Mouse (Mus musculus): ENCODE measurements around the gene Dmpk.
"Not testable (repeated sequence)": the region's sequence is repeated elsewhere in the genome, so short reads cannot be mapped to it uniquely, and the experiment has no call there.

Gene Dmpk

GRCm38 (mm10) chr7:19083701-19084100 is at the start of gene Dmpk:
TSS of gene Dmpk (plus strand) at chr7:19083849.
- DNase-seq: no peak

DNA sequence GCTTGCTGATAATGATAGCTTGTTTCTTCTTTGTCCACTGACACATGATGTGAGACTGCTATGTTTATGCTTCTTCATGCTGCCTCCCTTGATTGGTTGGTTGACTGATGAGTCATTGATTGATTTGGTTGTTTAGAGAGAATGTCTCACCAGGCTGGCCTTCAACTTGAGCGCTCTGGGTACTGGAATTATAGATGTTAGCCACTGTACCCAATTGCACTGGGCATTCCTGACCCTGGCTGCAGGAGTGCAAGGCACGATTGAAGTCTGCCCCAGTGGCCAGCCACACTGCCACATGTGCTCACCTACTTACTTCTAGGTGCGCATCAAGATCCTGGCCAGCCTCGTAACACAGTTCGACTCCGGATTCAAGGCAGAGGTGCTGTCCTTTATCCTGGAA is 39.0 kb upstream of the Dmpk start:
- DNase-seq: no peak

GRCm38 (mm10) chr7:19046286-19047069 is 37.2 kb upstream of the Dmpk start:
- peak; percentile 86 for DNase-seq

- DNase-seq: no peak
Measured at GRCm38 (mm10) chr7:19048006-19048527, 35.6 kb upstream of the Dmpk start.

DNA sequence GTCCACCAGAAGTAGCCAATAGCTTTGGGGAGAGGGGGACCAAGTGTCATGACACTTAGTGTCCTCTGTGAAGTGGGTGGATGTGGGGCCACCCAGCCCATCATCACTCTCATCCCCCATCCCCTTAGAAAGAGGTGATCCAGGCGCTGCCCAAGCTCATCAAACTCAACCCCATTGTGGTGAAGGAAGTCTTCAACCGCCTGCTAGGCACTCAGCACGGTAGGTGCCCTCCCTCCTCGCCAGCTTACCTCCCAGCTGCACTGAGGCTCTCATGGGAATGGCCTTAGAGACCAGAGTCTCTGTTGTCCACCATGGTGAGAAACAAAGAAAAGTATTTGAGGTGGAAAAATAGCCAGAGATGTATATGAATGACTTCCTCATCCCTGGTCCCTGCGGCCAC is 34.4 kb upstream of the Dmpk start:
- no peak for DNase-seq

- no peak for DNase-seq
Measured at GRCm38 (mm10) chr7:19050172-19050571, 33.5 kb upstream of the Dmpk start.

- DNase-seq: no peak
Measured at GRCm38 (mm10) chr7:19051161-19051560, 32.5 kb upstream of the Dmpk start.

- no peak for DNase-seq
Measured at GRCm38 (mm10) chr7:19052345-19053135, 31.1 kb upstream of the Dmpk start.

DNA sequence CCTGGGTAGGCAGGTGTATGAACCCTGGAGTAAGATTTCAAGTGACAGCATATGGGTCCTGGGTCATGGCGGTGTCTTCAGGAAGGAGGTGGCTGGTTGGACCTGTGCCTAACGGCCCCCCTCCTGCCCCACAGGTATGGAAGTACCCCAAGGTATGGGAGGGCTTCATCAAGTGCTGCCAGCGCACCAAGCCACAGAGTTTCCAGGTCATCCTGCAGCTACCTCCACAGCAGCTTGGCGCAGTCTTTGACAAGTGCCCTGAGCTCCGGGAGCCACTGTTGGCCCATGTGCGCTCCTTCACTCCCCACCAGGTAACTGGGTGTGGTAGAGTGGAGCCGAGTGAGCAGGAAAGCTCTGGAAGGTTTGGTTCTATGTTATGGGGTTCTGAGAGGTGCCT is 30.5 kb upstream of the Dmpk start:
- DNase-seq: no peak

GRCm38 (mm10) chr7:19054047-19054776 is 29.4 kb upstream of the Dmpk start, which contains the start of gene Rsph6a:
TSS of gene Rsph6a (plus strand) at chr7:19054690.
- DNase-seq: no peak

DNA sequence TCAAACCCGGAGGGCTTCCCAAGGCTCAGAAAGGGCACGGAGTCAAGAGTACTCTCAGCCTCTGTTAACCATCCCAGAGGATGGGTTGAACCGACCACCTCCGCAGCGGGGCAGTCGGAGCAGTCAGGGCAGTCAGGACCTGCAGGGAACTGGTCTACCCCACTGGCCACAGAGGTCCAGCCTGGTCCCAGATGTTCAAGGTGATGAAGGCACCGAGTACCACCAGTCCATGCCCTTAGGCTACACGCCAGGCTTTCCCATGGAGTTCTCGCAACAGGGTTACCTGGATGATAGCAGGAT is 28.9 kb upstream of the Dmpk start:
- DNase-seq: no peak

- no peak for DNase-seq
Measured at GRCm38 (mm10) chr7:19055108-19055507, 28.5 kb upstream of the Dmpk start.

DNA sequence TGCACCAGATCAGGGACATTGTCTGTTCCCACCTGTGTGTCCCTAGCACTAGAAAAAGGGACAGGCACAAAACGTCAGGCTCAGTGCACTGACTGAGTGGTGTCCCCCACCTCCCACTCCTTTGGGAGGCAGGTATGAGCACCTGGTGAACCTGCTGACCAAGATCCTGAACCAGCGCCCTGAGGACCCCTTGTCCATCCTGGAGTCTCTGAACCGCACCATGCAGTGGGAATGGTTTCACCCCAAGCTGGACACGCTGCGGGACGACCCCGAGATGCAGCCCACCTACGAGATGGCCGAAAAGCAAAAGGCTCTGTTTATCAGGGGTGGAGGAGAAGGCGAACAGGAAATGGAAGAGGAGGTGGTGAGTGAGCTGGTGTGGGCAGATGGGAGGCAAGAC is 26.2 kb upstream of the Dmpk start:
- no peak for DNase-seq

GRCm38 (mm10) chr7:19065896-19066295 is 17.8 kb upstream of the Dmpk start:
- DNase-seq: no peak

- DNase-seq: no peak
Measured at GRCm38 (mm10) chr7:19067063-19067462, 16.6 kb upstream of the Dmpk start.

DNA sequence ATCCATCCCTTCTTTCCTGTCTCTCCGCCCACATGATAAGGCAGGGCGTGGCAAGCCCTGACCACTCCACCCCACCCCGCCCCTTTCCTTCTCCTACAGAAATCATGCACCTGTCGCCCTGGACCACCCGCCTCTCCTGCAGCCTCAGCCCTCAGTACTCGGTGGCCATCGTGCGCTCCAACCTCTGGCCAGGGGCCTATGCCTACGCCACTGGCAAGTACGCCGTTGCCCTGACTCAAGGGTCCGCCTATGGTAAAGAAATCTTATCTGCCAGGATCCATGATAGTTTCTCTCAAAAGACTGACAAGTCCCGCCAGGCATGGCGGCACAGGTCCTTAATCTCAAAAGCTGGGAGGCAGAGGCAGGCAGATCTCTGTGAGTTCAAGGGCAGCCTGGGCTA is 15.7 kb upstream of the Dmpk start:
- DNase-seq: peak; percentile 18

DNA sequence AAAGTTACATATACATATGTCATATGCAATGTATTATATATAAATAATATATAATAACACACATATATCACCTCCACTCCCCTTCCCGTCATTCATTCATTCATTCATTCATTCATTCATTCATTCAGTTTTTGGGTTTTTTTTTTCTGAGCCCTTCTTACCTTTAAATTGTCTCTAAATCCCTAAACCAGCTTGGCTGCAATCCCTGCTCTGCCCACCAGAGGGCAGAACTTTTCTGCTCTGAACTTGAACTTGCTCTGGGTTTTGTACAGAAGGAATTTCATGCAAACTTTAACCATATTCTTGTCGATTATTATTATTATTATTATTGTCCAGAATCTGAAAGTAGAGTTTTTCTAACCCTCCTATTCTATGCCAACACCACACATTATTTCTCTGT is 14.9 kb upstream of the Dmpk start:
- peak; percentile 34 for DNase-seq

GRCm38 (mm10) chr7:19069500-19069899 is 14.1 kb upstream of the Dmpk start:
- DNase-seq: peak; percentile 13

DNA sequence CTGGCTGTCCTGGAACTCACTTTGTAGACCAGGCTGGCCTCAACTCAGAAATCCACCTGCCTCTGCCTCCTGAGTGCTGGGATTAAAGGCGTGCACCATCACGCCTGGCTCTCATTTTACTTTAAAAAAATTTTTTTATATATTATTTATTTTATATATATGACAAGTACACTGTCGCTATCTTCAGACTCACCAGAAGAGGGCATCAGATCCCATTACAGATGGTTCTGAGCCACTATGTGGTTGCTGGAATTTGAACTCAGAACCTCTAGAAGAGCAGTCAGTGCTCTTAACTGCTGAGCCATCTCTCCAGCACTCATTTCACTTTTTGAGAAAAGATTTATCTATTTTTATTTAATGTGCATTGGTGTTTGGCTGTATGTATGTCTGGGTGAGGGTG is 12.6 kb upstream of the Dmpk start:
- not testable (repeated sequence) for DNase-seq

GRCm38 (mm10) chr7:19073504-19073903 is 10.1 kb upstream of the Dmpk start:
- peak; percentile 45 for DNase-seq

DNA sequence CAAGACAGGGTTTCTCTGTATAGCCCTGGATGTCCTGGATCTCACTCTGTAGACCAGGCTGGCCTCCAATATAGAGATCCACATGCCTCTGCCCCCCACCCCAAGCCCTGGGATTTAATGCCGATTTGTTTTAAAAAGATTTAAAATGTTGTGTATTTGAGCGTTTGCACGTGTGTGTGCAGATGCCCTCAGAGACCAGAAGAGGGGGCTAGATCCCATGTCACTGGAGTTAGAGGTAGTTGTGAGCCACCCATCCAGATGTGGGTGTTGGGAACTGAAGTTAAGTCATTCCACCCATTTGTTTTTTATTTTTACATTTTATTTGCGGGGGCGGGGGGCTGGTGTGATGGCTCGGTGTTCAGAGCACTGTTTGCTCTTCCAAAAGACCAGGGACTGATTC is 9.2 kb upstream of the Dmpk start:
- peak; percentile 21 for DNase-seq

- DNase-seq: no peak
Measured at GRCm38 (mm10) chr7:19075231-19075630, 8.4 kb upstream of the Dmpk start.

Data from cerebellum, adult 9-11 months (tissue).